Mouse (Mus musculus) liver, embryonic 14.5 days (tissue): Measurements from ENCODE around the gene Anxa11. TPM values are rescaled to one million over a fixed set of nuclear protein-coding genes. Genes with fewer than 3 reads are reported as not detected.
A peak's percentile ranks its signal among the peaks of the same experiment; 100 is the strongest.
"Not testable (repeated sequence)": the region's sequence is repeated elsewhere in the genome, so short reads cannot be mapped to it uniquely, and the experiment has no call there.

Experiments used
- ATAC-seq: fragments of 200-750 bp; cut with Nextera tagmentation; 2 replicates; pipeline ENCODE4 v1.8.0; 2017; ENCODE audit warnings: moderate number of reproducible peaks, mild to moderate bottlenecking, moderate library complexity; ENCODE audit not compliant: insufficient read depth
- DNase-seq, 3 experiments: peaks; one replicate each; pipeline ENCODE4 v3.0.0-alpha.2; 2012 to 2013; ENCODE audit warnings: low read depth in 3 of 3, low spot score in 3 of 3
- H3K27ac ChIP-seq: fragments of 300-500 bp; sonication (generic); 2 replicates; pipeline ENCODE4 v1.5.1; 2014; ENCODE audit warnings: moderate library complexity, mild to moderate bottlenecking, control low read depth, inconsistent platforms
- H3K27me3 ChIP-seq: fragments of 300-500 bp; sonication (generic); 2 replicates; pipeline ENCODE4 v1.6.1; 2014; ENCODE audit warnings: mild to moderate bottlenecking, low read length, moderate library complexity; ENCODE audit not compliant: control insufficient read depth, insufficient read depth
- H3K36me3 ChIP-seq: fragments of 300-500 bp; sonication (generic); replicated peaks from 2 replicates; pipeline ENCODE4 v1.6.1; 2014; ENCODE audit warnings: low read depth; ENCODE audit not compliant: control insufficient read depth, insufficient read depth
- H3K4me1 ChIP-seq, 2 experiments: fragments of 200-500 bp in 1 of 2; fragments of 300-500 bp in 1 of 2; sonication (generic) in 1 of 2; replicated peaks; 2 replicates each; pipeline ENCODE4 v1.6.1; 2012 to 2014; ENCODE audit warnings: antibody characterized with exemption in 1 of 2, inconsistent platforms in 1 of 2, low read length in 1 of 2; ENCODE audit not compliant: control insufficient read depth in 2 of 2, insufficient read depth in 2 of 2
- H3K4me2 ChIP-seq: fragments of 300-500 bp; sonication (generic); 2 replicates; pipeline ENCODE4 v1.6.1; 2014; ENCODE audit warnings: low read depth, mild to moderate bottlenecking, control low read depth, moderate library complexity
- H3K4me3 ChIP-seq, 2 experiments: fragments of 200-500 bp in 1 of 2; fragments of 300-500 bp in 1 of 2; sonication (generic) in 1 of 2; 2 replicates each; pipeline ENCODE4 v1.5.1; 2012 to 2014; ENCODE audit warnings: low read depth in 2 of 2, low read length in 2 of 2, mild to moderate bottlenecking in 2 of 2, control low read depth in 1 of 2, inconsistent platforms in 1 of 2, moderate library complexity in 1 of 2; ENCODE audit not compliant: insufficient read depth in 1 of 2
- H3K9ac ChIP-seq: fragments of 300-500 bp; sonication (generic); replicated peaks from 2 replicates; pipeline ENCODE4 v1.6.1; 2014; ENCODE audit warnings: mild to moderate bottlenecking, control low read depth, moderate library complexity
- H3K9me3 ChIP-seq: fragments of 300-500 bp; sonication (generic); 2 replicates; pipeline ENCODE4 v1.6.1; 2016; ENCODE audit warnings: low read length, mixed read lengths; ENCODE audit not compliant: control insufficient read depth
- CTCF ChIP-seq: IDR thresholded peaks from 2 replicates; pipeline ENCODE4 v1.5.1; 2016; ENCODE audit warnings: antibody characterized with exemption, low read depth, control low read depth
- EP300 ChIP-seq: IDR thresholded peaks from 2 replicates; pipeline ENCODE4 v1.6.1; 2016; ENCODE audit warnings: antibody characterized with exemption, low read depth
- WGBS: fragments of 180-500 bp; shearing (Covaris S2); extraction: QIAGEN DNeasy Blood & Tissue Kit; methylation state at CpG from one replicate; pipeline ENCODE4 v1.1.7; 2014; ENCODE audit not compliant: insufficient replicate concordance; 5-methylcytosine and 5-hydroxymethylcytosine counted together
- polyA plus RNA-seq, 2 experiments: library from polyadenylated mRNA; depleted of rRNA in 1 of 2; stranded (reverse) in 1 of 2; unstranded in 1 of 2; fragments of >200 nt; fragmentation: Nextera tagmentation in 1 of 2; extraction: Ambion mirVana in 1 of 2; gene quantifications; 2 replicates each; pipeline versions ENCODE4 v1.2.1 to v1.2.3; 2012 to 2014

Anxa11 gene
- polyA plus RNA-seq, 2 experiments = 4.9 to 7.2 TPM

- Histone ChIP-seq H3K4me1 (peaks cover 0 to 1% of the 10 kb centered on the region in 2 experiments; a peak in 1 of 4 replicates), H3K36me3 (no peaks in the 10 kb centered on the region), H3K4me3 (no peak overlapping the region), H3K27ac (no peak overlapping the region), H3K9me3 (no peaks in the 10 kb centered on the region), H3K9ac (no peak overlapping the region), H3K4me2 (no peak overlapping the region), H3K27me3 (no peaks in the 10 kb centered on the region)
- 15% methylated on average over 19 of the region's 19 CpGs for WGBS
- TF ChIP-seq CTCF (peak; percentile 92), EP300 (no peak)
- ATAC-seq (no peak), DNase-seq (no peak)
Measured at GRCm38 (mm10) chr14:25800166-25800960, 41.6 kb upstream of the Anxa11 start.

GRCm38 (mm10) chr14:25802511-25802910, 39.4 kb upstream of the Anxa11 start:
- no peak overlapping the region for H3K4me2 ChIP-seq
- H3K27ac ChIP-seq = no peak overlapping the region
- H3K4me1 ChIP-seq = no peaks in the 10 kb centered on the region
- DNase-seq (no peak), ATAC-seq (no peak)
- H3K9me3 ChIP-seq = no peaks in the 10 kb centered on the region
- no peaks in the 10 kb centered on the region for H3K27me3 ChIP-seq
- no peak overlapping the region for H3K9ac ChIP-seq
- TF ChIP-seq EP300 = no peak
- no peak for TF ChIP-seq CTCF
- H3K36me3 ChIP-seq = no peaks in the 10 kb centered on the region
- no peak overlapping the region for H3K4me3 ChIP-seq

DNA sequence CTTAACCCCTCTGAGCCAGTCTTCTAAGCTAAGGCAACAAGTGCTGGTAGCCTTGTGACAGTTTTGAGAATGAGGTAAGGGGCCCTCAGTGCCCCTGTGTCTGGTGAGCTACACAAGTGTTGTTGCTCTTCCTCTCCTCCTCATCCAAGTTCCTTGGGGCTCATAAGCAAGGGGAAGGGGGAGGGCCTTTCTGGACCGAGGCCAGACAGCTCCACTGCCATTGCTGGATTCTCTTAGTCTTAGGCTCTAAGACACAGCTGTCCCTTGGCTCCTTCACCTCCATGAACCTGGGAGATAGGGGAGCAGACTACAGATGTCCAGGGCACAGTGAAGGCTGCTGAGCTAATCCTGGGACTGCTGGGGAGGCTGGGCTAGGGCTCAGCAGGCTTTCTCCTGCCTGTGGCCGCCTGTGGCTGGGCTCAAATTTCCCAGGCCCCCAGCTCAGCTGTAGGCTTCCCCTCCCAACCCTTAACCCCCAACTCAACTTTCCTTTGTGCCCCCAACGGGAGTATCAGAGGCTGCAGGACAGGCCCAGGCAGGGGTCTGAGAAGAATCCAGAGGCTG, 38.6 kb upstream of the Anxa11 start:
- Histone ChIP-seq H3K4me2 (no peak overlapping the region), H3K4me1 (no peaks in the 10 kb centered on the region), H3K9me3 (no peaks in the 10 kb centered on the region), H3K9ac (no peak overlapping the region), H3K27ac (no peak overlapping the region), H3K4me3 (no peak overlapping the region), H3K27me3 (no peaks in the 10 kb centered on the region), H3K36me3 (no peaks in the 10 kb centered on the region)
- DNase-seq (no peak), ATAC-seq (no peak)
- no peak for TF ChIP-seq CTCF
- TF ChIP-seq EP300 = no peak
- 32% methylated on average over 3 of the region's 3 CpGs for WGBS

DNA sequence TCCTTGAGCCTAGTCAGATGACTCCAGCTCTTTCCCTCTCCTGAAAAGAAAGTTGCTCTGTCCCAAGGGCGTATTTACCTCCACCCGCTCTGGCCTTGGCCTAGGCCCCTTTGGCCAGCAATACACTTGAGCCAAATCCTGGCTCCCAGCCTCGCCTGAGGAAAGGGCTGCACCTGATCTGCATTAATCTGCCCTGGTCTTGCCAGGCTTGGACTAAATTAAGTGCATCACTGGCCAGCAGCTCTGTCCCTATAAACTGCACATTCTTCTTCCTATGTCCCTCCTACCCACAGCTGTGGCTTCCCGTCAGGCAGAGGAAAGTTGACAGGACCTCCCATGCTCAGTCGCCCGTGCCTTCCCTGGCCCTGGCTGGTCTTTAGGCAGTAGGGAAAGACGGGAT, 36.1 kb upstream of the Anxa11 start:
- Histone ChIP-seq H3K4me2 (no peak overlapping the region), H3K27me3 (no peaks in the 10 kb centered on the region), H3K4me1 (no peaks in the 10 kb centered on the region), H3K9me3 (no peaks in the 10 kb centered on the region), H3K36me3 (no peaks in the 10 kb centered on the region), H3K9ac (no peak overlapping the region), H3K4me3 (no peak overlapping the region), H3K27ac (no peak overlapping the region)
- TF ChIP-seq EP300 (no peak), CTCF (no peak)
- no peak for DNase-seq
- ATAC-seq = no peak
- WGBS = 64% methylated on average over 7 of the region's 7 CpGs

GRCm38 (mm10) chr14:25806561-25806960, 35.4 kb upstream of the Anxa11 start:
- no peaks in the 10 kb centered on the region for H3K9me3 ChIP-seq
- H3K4me2 ChIP-seq = no peak overlapping the region
- no peak overlapping the region for H3K27ac ChIP-seq
- H3K4me3 ChIP-seq = no peak overlapping the region
- H3K36me3 ChIP-seq = no peaks in the 10 kb centered on the region
- WGBS = 45% methylated on average over 7 of the region's 7 CpGs
- H3K27me3 ChIP-seq = no peaks in the 10 kb centered on the region
- no peak overlapping the region for H3K9ac ChIP-seq
- TF ChIP-seq CTCF (no peak), EP300 (no peak)
- no peaks in the 10 kb centered on the region for H3K4me1 ChIP-seq
- DNase-seq = no peak
- no peak for ATAC-seq

GRCm38 (mm10) chr14:25811026-25811425, 30.9 kb upstream of the Anxa11 start:
- H3K27ac ChIP-seq, H3K36me3 ChIP-seq, H3K9ac ChIP-seq, H3K4me2 ChIP-seq, DNase-seq, H3K9me3 ChIP-seq, ATAC-seq, H3K4me1 ChIP-seq, H3K27me3 ChIP-seq, H3K4me3 ChIP-seq: not testable (repeated sequence)
- WGBS = 39% methylated on average over 1 of the region's 1 CpGs
